Mouse (Mus musculus): ENCODE data around the gene Sin3a.

- TF ChIP-seq CTCF (IDR thresholded peaks at IDR 0.05; ENCODE audit: borderline replicate concordance, extremely low read depth, insufficient read depth, insufficient read length) (no peak), POLR2A (IDR thresholded peaks at IDR 0.05; ENCODE audit: borderline replicate concordance, extremely low read depth, insufficient read depth, insufficient read length, poor library complexity, severe bottlenecking) (no peak)
These were observed 7.7 kb upstream of the Sin3a start for GRCm38 (mm10) chr9:57064164-57064563.

Data from brain, embryonic 14.5 days (tissue).